Mouse (Mus musculus) hematopoietic stem cell, adult 5-6 weeks (primary cell): Measurements from ENCODE around the gene Vmn2r21. TPM values are rescaled to one million over a fixed set of nuclear protein-coding genes. Genes with fewer than 3 reads are reported as not detected.
A peak's percentile ranks its signal among the peaks of the same experiment; 100 is the strongest.
"Not testable (repeated sequence)": the region's sequence is repeated elsewhere in the genome, so short reads cannot be mapped to it uniquely, and the experiment has no call there.

Experiments used
- ATAC-seq, 2 experiments: fragments of 125-278 bp in 1 of 2; replicated peaks in 1 of 2; 2 replicates each; pipeline ENCODE4 v1.8.0; 2016 to 2017; ENCODE audit warnings: inconsistent platforms in 2 of 2, mild to moderate bottlenecking in 2 of 2, moderate number of reproducible peaks in 2 of 2, low read depth in 1 of 2, moderate TSS enrichment in 1 of 2; ENCODE audit not compliant: low FRiP score in 2 of 2, poor library complexity in 2 of 2, severe bottlenecking in 2 of 2, insufficient read depth in 1 of 2, low TSS enrichment in 1 of 2
- total RNA-seq: library from RNA; stranded (forward); fragments of 172-1452, 232-1000 nt; gene quantifications from 2 replicates; pipeline ENCODE4 v1.2.3, GENCODE M21; 2017

Gene Vmn2r21
- not detected in 2 replicates for total RNA-seq

DNA sequence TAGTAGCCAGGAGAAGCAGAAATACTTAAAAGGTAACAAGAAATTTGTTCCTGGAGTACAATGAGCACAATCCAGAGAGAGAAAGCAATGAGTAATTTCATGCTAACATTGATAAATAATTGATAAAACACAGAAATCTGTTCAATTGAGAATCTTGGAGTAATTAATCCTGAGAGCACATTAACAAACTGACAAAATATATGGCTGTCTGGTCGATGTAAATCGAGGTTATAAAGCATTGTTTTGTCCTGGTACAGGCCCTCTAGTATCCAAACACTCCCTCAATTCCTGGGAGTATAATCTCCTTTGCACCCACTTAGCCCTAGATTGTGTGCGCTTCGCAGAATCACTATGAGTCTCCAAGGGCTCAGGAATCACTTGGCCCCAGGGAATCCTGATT, at the start of gene Vmn2r21:
Gene Vmn2r21, minus strand, starts transcription at position 101 of the 400 bp plus-strand sequence.
- ATAC-seq: not testable (repeated sequence)

DNA sequence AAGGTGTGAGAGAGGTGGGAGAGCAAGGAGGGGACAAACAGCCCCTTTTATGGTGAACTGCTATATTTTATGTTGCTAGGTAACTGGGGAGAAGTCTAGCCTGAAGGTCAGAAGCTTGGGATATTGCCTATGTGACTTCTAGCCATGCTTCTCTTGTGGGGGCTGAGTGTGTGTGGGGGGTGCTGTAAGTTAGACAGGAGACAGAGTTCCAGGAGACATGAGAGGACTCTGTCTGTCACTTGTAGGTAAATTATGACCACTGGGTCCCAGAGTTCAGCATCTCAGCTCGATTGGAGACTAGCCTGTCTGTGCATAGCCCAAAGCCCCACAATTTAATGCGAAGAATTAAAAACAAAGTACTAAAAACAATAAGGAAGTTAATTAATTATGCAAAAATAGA, 41.5 kb upstream of the Vmn2r21 start:
- ATAC-seq: not testable (repeated sequence)

DNA sequence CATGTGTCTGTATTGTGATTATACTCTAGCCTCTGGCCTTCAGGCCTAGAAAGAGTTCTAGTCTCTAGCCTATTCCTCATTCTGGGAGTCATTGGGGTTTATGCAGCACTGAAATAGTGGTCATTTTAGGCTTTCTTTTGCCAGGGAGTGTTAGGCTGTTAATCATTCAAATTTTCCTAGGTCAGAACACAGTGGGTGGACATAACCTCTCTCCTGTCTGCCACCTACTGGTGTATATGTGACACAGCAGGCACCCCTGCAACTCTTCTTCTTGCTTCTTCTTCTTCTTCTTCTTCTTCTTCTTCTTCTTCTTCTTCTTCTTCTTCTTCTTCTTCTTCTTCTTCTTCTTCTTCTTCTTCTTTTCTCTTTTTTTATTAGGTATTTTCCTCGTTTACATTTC, 6.5 kb upstream of the Vmn2r21 start:
- peak; percentile 91 to 94 for ATAC-seq

DNA sequence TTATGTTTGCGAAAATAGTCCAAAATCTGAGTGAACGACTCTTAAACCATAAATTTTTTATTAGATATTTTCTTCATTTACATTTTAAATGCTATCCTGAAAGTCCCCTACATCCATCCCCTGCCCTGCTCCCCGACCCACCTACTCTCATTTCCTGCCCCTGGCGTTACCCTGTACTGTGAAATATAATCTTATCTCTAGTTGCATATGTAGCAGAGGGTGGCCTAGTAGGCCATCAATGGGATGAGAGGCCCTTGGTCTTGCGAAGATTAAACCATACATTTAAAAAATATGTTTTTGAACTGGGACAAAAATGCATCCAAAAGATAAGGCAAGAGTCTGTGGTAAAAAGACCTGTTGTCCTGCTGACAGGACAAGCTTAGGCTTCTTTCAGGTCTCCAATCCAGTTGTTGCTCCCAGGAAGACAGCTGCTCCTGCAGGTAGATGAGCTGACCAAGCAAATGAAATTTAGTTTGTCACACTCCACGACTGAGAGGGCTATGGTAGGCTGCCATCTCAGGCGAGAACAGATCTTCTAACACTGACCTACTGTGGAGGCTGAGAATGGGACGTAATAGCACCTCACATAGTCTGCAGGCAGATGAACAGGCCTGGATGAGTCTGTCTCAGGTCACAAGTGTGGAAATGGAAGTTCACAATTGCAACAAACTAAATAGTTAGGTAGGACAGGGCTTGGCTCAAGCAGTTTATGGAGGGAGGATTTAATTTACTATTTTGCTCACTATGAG, 10.8 kb downstream of the Vmn2r21 start:
- ATAC-seq: not testable (repeated sequence)

GRCm38 (mm10) chr6:123473045-123473444, 60.2 kb downstream of the Vmn2r21 start:
- not testable (repeated sequence) for ATAC-seq

- not testable (repeated sequence) for ATAC-seq
Measured at GRCm38 (mm10) chr6:123472458-123472987, 60.7 kb downstream of the Vmn2r21 start.

DNA sequence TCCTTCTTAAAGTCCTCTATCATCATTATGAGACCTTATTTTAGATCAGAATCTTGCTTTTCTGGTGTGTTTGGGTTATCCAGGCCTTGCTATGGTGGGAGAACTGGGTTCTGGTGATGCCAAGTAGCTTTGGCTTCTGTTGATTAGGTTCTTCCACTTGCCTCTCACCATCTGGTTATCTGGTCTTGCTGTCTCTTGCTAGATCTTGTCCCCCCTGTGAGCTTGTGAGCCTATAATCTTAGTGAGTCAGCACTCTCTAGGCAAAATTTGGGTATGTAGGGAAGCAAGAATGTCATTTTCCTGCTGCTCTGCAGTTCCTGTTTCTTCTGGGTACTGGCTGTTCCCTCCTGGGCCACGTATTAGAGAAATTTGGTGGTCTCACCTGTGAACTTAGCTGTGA, 64.6 kb downstream of the Vmn2r21 start:
- ATAC-seq: not testable (repeated sequence)

Other genes with a start within 250 kb of the Vmn2r21 start
- gene Clec4e, start 243.5 kb downstream of the Vmn2r21 start, total RNA-seq: 25.4 and 28.7 TPM in 2 replicates
- gene Vmn2r19, start 225.1 kb downstream of the Vmn2r21 start, total RNA-seq: not detected in 2 replicates
- not detected in 2 replicates for gene Vmn2r20, start 115.3 kb downstream of the Vmn2r21 start, total RNA-seq
- gene Vmn2r22, start 117.3 kb upstream of the Vmn2r21 start, total RNA-seq: not detected in 2 replicates
- not detected in 2 replicates for gene Vmn2r23, start 169.3 kb upstream of the Vmn2r21 start, total RNA-seq
- not detected in 2 replicates for gene Vmn2r24, start 245.5 kb upstream of the Vmn2r21 start, total RNA-seq